Mouse (Mus musculus): ENCODE measurements around the gene Hat1. TPM values are rescaled to one million over a fixed set of nuclear protein-coding genes. Genes with fewer than 3 reads are reported as not detected.

The Hat1 gene
- total RNA-seq (2014; rRNA removed) (14.7 and 20.6 TPM in 2 replicates), polyA plus RNA-seq (2015; fragmentation: Nextera tagmentation; extraction: Ambion mirVana) (29.6 and 30.0 TPM in 2 replicates)

DNA sequence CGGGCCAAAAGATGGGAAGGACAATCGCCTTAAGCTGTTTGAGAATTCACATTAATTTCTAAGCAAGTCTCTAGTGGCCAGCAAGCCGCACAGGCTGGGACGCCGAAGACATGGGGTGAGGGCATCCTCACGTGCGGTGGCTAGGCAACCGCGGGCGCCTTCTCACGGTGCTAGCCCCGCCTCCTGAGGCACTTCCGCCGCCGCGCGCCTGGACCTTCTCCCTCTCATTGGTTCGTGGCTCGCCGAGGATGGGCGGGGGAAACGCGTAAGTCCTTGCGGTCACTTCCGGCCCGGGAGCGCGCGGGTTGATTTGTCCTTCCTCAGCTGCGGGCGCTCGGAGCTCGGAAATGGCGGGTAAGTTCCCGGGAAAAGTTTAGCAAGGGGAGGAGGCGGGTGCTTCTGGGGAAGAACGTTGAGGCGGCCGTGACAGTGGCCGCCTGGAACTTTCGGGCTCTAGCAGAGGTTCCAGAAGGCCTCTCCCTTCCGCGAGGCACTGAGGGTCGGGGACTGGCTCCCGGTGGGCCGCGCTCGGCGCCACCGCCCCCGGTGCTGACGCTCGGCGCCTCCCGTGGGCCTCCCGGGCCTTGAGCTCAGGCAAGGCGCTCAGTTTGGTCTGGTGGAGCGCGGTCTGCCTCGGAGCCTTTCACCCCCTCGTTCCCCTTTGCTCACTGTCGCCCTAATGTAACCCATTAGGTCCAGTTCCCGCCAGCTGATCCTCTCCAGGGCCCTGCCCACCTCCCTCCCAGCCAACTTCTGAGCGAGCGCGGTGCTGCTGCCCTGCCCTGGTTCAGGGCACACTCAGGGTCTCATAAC, at the start of gene Hat1:
Gene Hat1, plus strand, starts transcription at position 8 of the 813 bp plus-strand sequence.
- H3K9ac ChIP-seq (replicated peaks; ENCODE audit: low read length, poor library complexity, severe bottlenecking), result peak within 1 kb of the TSS; percentile 62
- ATAC-seq (ENCODE audit: low FRiP score) (peak; percentile 98), DNase-seq (ENCODE audit: low spot score) (peak; percentile 96)
- H3K27me3 ChIP-seq (ENCODE audit: insufficient read depth, low read length), result no peaks in the 10 kb centered on the region
- no peaks in the 10 kb centered on the region for H3K4me1 ChIP-seq (ENCODE audit: insufficient read depth, low read length)
- peak within 1 kb of the TSS; percentile 93 for H3K4me2 ChIP-seq (ENCODE audit: low read depth, low read length, poor library complexity, severe bottlenecking)
- no peaks in the 10 kb centered on the region for H3K9me3 ChIP-seq (ENCODE audit: low read length)
- H3K36me3 ChIP-seq (ENCODE audit: insufficient read depth, low read length), result no peaks in the 10 kb centered on the region
- peak; percentile 20; the same call in 1 of the 2 replicates for TF ChIP-seq CTCF (IDR thresholded peaks at IDR 0.05)
- under 1% methylated on average over 59 of the region's 66 CpGs for WGBS
- H3K27ac ChIP-seq (ENCODE audit: low read depth, low read length), result no peak within 1 kb of the TSS
- peak within 1 kb of the TSS; percentile 86 for H3K4me3 ChIP-seq (ENCODE audit: low read depth, low read length)

DNA sequence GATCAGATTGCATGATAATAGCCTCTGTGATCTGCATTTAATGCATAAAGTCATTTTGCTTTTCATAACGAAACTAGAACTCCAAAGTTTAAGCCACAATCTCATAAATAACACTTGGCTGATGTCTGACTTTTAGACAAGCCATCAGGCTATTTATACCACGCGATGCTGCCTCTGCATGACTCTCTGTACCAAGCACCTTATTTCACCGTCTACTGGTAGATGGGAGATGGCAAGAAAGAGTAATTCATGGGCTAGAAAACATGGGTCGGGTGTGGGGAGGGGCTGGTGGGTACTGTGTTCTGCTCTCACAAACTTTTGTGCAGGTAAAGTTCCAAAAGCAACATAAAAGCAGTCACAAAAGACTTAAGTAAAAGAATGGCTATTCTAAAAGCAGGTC, 48.6 kb upstream of the Hat1 start:
- H3K36me3 ChIP-seq (ENCODE audit: insufficient read depth, low read length), result peaks cover 7% of the 10 kb centered on the region; the same call in 1 of the 2 replicates
- no peaks in the 10 kb centered on the region for H3K27me3 ChIP-seq (ENCODE audit: insufficient read depth, low read length)
- H3K4me1 ChIP-seq (ENCODE audit: insufficient read depth, low read length), result no peaks in the 10 kb centered on the region
- TF ChIP-seq CTCF (IDR thresholded peaks at IDR 0.05), result no peak
- no peak overlapping the region for H3K9ac ChIP-seq (replicated peaks; ENCODE audit: low read length, poor library complexity, severe bottlenecking)
- H3K4me3 ChIP-seq (ENCODE audit: low read depth, low read length), result no peak overlapping the region
- DNase-seq (ENCODE audit: low spot score), result no peak
- no peak for ATAC-seq (ENCODE audit: low FRiP score)
- no peak overlapping the region for H3K27ac ChIP-seq (ENCODE audit: low read depth, low read length)
- H3K9me3 ChIP-seq (ENCODE audit: low read length), result no peaks in the 10 kb centered on the region
- WGBS, result 91% methylated on average over 5 of the region's 5 CpGs
- H3K4me2 ChIP-seq (ENCODE audit: low read depth, low read length, poor library complexity, severe bottlenecking), result no peak overlapping the region

DNA sequence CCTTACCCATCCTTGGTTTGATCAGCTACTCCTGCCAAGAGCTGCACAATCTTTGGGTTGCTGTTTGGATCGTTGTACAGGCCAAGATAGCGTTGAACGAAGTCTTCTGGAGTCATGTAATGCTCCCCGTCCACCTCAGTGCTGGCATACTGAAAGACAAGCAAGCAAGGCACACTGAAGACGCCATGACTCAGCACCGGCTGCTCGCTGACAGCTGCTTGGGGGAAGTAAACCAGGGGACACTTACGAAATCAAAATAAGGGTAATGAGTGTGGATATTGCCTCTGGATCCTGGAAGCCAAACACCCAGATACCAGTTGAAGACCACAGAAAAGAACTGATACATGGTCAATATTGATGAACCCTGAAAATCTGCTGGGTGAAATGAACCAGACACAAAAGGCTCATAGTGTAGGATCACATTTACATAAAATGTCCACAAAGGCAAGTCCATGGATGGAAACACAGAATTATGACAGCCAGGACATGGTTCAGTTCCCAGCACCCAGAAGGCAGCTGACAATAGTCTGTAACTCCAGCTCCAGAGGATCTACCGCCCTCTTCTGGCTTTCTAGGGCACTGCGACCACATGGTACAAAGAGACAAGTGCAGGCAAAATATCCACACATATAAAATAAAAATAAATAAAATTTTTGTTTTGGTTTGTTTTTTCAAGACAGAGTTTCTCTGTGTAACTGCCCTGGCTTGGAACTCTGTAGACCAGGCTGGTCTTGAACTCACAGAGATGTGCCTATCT, 44.7 kb upstream of the Hat1 start:
- no peak overlapping the region for H3K9ac ChIP-seq (replicated peaks; ENCODE audit: low read length, poor library complexity, severe bottlenecking)
- H3K36me3 ChIP-seq (ENCODE audit: insufficient read depth, low read length), result peaks cover 4% of the 10 kb centered on the region; the same call in 1 of the 2 replicates
- no peaks in the 10 kb centered on the region for H3K27me3 ChIP-seq (ENCODE audit: insufficient read depth, low read length)
- H3K4me3 ChIP-seq (ENCODE audit: low read depth, low read length), result no peak overlapping the region
- H3K27ac ChIP-seq (ENCODE audit: low read depth, low read length), result no peak overlapping the region
- no peaks in the 10 kb centered on the region for H3K9me3 ChIP-seq (ENCODE audit: low read length)
- ATAC-seq (ENCODE audit: low FRiP score), result no peak
- no peak; the same call in 1 of the 2 replicates for TF ChIP-seq CTCF (IDR thresholded peaks at IDR 0.05)
- no peak for DNase-seq (ENCODE audit: low spot score)
- H3K4me1 ChIP-seq (ENCODE audit: insufficient read depth, low read length), result no peaks in the 10 kb centered on the region
- 95% methylated on average over 10 of the region's 10 CpGs for WGBS
- H3K4me2 ChIP-seq (ENCODE audit: low read depth, low read length, poor library complexity, severe bottlenecking), result no peak overlapping the region

DNA sequence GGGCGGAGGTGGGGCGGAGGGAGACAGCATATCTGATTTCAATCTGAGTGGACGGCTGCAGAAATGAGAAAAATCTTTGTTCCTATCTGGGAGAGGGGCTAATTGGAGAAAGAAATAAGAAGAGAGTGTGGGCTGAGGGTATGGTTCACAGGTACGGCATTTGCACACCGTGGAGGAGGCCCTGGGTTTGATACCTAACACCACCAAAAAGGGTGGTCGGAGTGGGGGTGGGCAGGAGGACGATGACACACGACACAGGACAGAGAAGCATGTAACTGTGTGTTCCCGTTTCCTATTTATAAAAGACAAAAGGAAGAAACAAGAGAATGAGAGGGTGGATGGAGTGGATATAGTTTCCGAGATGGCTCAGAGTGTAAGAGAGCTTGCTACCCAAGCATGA, 41.6 kb upstream of the Hat1 start:
- H3K9me3 ChIP-seq (ENCODE audit: low read length), result no peaks in the 10 kb centered on the region
- ATAC-seq (ENCODE audit: low FRiP score), result no peak
- no peak for TF ChIP-seq CTCF (IDR thresholded peaks at IDR 0.05)

DNA sequence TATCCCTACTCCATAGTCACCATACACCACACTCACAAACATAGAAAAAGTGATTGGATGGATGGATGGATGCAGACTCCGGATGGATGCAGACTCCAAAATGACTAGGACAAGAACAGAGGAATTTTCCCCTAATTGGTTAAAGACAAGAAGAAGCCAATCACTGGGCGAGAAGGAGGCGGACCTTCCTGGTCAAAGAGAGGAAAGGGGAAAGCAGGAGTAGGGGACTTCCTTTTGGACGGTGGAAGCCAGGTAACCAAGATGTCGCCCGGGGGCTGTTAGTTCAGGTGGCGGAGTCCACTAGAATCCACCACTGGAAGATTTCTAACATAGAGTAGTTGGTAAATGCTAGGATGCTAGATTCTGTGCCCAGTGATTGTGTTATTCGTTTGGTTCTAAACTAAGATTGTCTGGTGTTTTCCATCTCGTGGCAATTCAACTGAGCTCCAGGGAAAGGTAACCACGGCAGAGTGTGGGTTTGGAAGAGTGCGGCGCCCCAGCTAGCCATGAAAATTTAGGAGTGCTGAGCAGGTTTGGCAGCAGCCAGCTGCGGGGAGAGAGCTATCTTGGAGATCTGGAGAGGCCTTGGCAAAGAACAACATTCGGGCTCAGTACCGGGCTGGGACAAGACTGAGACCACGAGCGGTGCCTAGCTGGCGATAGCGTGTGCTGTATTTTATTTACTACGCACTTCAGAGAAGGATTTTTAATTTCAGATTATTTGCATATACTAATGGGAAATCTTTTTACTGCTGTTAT, 40.8 kb upstream of the Hat1 start:
- Histone ChIP-seq H3K9me3 (ENCODE audit: low read length) (no peaks in the 10 kb centered on the region), H3K9ac (replicated peaks; ENCODE audit: low read length, poor library complexity, severe bottlenecking) (no peak overlapping the region), H3K27me3 (ENCODE audit: insufficient read depth, low read length) (no peaks in the 10 kb centered on the region), H3K4me2 (ENCODE audit: low read depth, low read length, poor library complexity, severe bottlenecking) (no peak overlapping the region), H3K4me3 (ENCODE audit: low read depth, low read length) (no peak overlapping the region), H3K4me1 (ENCODE audit: insufficient read depth, low read length) (no peaks in the 10 kb centered on the region), H3K36me3 (ENCODE audit: insufficient read depth, low read length) (no peaks in the 10 kb centered on the region; the same call in 1 of the 2 replicates), H3K27ac (ENCODE audit: low read depth, low read length) (no peak overlapping the region)
- ATAC-seq (ENCODE audit: low FRiP score), result no peak
- DNase-seq (ENCODE audit: low spot score), result no peak
- WGBS, result 96% methylated on average over 20 of the region's 20 CpGs
- TF ChIP-seq CTCF (IDR thresholded peaks at IDR 0.05), result no peak

More for the DNA sequence above, 41.6 kb upstream of the Hat1 start:
- 93% methylated on average over 10 of the region's 10 CpGs for WGBS
- no peak for DNase-seq (ENCODE audit: low spot score)
- no peak overlapping the region for H3K9ac ChIP-seq (replicated peaks; ENCODE audit: low read length, poor library complexity, severe bottlenecking)
- H3K4me1 ChIP-seq (ENCODE audit: insufficient read depth, low read length), result no peaks in the 10 kb centered on the region
- H3K4me2 ChIP-seq (ENCODE audit: low read depth, low read length, poor library complexity, severe bottlenecking), result no peak overlapping the region
- no peak overlapping the region for H3K4me3 ChIP-seq (ENCODE audit: low read depth, low read length)
- no peaks in the 10 kb centered on the region for H3K27me3 ChIP-seq (ENCODE audit: insufficient read depth, low read length)
- H3K36me3 ChIP-seq (ENCODE audit: insufficient read depth, low read length), result no peaks in the 10 kb centered on the region; the same call in 1 of the 2 replicates
- H3K27ac ChIP-seq (ENCODE audit: low read depth, low read length), result no peak overlapping the region
